Mouse (Mus musculus) gastrocnemius, adult 2 months (tissue): ENCODE results near the gene AA467197. TPM values are rescaled to one million over a fixed set of nuclear protein-coding genes. Genes with fewer than 3 reads are reported as not detected.

Experiments
- DNase-seq: peaks from one replicate; pipeline ENCODE4 v3.0.0; 2022
- H3K27ac ChIP-seq: fragments of 200-600 bp; 2 replicates; pipeline ENCODE4 v1.8.1; 2022; ENCODE audit warnings: mild to moderate bottlenecking
- H3K4me3 ChIP-seq: fragments of 200-600 bp; 2 replicates; pipeline ENCODE4 v1.8.1; 2022; ENCODE audit warnings: mild to moderate bottlenecking, moderate library complexity
- CTCF ChIP-seq: fragments of 200-600 bp; IDR thresholded peaks from 2 replicates; pipeline ENCODE4 v1.8.1; 2022; ENCODE audit warnings: antibody characterized with exemption, mild to moderate bottlenecking, moderate library complexity
- intact Hi-C: fragments of 180-260 bp; cut with DNase I; formaldehyde crosslinking; loops from one replicate; pipeline ENCODE4 v1.15.1; 2025
- total RNA-seq, 2 experiments: library from RNA; stranded (reverse); gene quantifications; 2 replicates each; pipeline ENCODE4 v1.2.3; 2021

AA467197 gene
- total RNA-seq, 2 experiments from 2014 or later, result 0.54 TPM; not detected in 1

DNA sequence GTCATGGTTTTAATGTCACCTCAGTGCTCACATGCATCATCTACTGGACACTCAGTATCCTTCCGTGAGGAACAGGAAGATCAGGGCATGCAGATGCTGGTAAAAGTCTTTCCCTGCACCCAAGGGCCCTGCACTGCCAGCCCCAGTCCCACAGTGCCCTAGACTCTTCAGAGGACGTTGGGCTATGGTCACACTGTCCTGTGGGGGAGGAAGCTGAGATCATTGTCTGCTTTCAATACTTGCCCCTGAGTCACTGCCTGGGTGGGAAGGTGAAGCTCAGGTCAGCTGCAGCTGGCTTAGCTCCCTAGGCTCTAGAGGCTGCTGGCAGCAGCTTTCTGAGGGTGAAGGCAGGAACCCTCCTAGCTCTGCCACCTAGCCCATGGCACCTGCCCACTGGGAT, 19.3 kb downstream of the AA467197 start:
- intact Hi-C loops, result no loop called here
- no peak overlapping the region for H3K27ac ChIP-seq
- DNase-seq, result no peak
- no peak overlapping the region for H3K4me3 ChIP-seq
- TF ChIP-seq CTCF, result no peak

DNA sequence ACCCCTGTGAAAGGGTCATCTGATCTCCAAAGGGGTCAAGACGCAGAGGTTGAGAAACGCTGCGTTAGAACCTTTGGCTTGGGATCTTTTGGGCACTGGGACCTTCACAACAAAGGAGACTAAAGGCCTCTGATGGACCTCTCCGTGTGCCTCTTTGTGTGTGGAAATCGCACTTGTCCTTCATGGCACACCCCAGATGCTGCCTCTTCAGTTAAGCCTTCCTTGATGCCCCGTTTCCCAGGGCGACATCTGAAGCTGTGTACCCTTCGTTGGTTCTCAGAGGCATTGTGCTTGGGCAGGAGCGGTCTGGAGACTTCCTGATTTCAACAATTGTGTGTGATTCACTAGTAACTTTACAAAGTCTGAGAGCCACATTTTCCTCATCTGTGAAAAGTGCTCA, 20.0 kb downstream of the AA467197 start:
- no peak overlapping the region for H3K4me3 ChIP-seq
- intact Hi-C loops, result no loop called here
- no peak for DNase-seq
- no peak overlapping the region for H3K27ac ChIP-seq
- TF ChIP-seq CTCF, result no peak

DNA sequence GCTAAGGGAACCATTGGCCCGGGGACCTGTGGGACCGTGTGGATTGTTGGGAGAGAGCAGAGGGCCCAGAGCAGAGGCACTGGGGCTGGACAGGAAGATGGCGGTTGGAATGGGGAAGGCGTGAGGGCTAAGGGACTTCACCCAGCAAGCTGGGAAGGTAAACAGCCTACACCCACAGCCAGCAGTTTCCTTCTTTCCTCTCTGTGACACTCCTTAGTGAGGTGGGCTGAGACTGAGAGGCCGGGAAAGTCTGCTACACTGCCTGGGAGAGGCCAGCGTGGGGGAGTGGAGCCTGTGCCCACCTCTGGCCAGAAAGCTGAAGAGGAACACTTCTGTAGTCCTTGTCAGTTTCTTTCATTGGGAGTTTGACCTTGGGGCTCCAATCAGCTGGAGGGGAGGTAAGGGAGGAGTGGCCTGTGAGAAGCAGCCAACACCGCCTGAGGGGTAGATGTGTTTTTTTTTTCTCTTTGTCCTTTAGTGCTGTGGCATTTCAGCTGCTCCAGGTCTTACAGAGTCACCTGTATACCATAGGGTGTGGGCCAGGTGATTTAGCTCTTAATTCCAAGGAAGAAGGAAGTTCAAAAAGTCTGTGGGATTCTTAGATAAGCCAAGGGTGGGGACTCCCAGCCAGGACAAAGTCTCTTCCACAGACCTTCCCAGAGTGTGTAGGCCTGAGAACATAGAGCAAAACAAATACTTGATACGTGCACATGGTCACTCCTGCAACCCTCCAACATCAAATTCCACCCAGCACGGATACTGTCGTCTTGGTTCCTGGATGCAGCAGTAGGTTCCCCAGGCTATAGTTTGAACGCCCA, 21.1 kb downstream of the AA467197 start:
- intact Hi-C loops, result no loop called here
- DNase-seq, result no peak
- no peak overlapping the region for H3K27ac ChIP-seq
- no peak overlapping the region for H3K4me3 ChIP-seq
- no peak for TF ChIP-seq CTCF

DNA sequence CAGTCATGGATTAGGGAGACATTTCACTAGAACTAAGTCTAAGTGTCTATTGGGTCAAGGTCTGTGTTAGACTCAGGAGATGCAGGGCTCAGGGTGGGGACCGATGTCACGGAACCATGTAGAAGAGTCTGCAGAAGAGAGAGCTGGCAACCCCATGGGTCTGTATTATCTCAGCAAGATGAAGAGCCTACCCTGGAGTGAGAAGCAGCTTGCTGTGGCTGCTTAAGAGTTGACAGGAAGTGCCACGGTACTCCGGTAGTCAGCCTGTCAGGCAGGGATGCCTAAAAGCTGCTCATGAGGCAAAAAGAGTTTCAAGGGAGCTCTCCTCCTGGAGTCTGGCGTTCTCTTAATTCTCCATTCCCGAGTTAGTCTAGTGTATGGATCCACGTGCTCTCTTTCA, 23.0 kb downstream of the AA467197 start:
- intact Hi-C loops, result loop anchor here (10.0 kb wide), 1 partner anchor 95 kb away; no protein-coding TSS in a partner anchor
- TF ChIP-seq CTCF, result no peak
- no peak overlapping the region for H3K4me3 ChIP-seq

DNA sequence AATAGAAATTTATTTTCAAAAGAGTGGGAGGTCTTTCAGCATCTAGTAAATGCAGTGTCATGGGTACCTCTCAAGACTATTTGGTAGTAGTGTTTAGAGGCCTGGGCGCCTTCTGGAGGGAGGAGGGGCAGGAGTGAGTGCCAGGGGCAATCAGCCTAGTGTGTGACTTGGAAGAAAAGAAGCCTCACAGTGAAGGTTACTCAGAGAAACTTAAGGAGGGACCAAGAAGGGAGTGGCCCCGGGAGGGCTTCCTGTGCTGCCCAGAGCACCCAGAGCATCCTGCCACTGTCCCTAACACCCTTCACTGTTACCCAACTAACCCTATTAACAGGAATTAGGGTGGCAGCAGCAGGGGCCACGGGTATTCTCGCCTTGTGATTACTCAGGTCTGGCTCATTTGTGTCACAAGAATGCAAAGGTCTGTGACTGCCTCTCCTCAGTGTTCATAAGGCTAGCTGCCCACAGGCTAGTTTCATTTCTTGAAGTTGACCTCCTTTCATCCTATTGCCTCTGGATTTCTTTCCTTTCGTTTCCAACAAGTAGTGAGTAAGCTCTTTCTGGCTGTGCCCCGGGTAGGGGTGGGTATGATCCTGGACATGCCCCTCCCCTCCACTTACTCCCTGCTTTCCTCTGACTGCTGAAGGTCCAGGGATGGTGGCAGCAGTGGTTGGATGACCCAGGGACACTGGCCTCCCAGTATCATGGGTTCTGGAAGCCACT, 28.6 kb downstream of the AA467197 start:
- peak; percentile 22 for DNase-seq
- H3K27ac ChIP-seq, result no peak overlapping the region
- no peak overlapping the region for H3K4me3 ChIP-seq
- intact Hi-C loops, result loop anchor here (10.0 kb wide), 1 partner anchor 89 kb away; no protein-coding TSS in a partner anchor
- TF ChIP-seq CTCF, result no peak

More for the DNA sequence above, 23.0 kb downstream of the AA467197 start:
- no peak overlapping the region for H3K27ac ChIP-seq
- no peak for DNase-seq

DNA sequence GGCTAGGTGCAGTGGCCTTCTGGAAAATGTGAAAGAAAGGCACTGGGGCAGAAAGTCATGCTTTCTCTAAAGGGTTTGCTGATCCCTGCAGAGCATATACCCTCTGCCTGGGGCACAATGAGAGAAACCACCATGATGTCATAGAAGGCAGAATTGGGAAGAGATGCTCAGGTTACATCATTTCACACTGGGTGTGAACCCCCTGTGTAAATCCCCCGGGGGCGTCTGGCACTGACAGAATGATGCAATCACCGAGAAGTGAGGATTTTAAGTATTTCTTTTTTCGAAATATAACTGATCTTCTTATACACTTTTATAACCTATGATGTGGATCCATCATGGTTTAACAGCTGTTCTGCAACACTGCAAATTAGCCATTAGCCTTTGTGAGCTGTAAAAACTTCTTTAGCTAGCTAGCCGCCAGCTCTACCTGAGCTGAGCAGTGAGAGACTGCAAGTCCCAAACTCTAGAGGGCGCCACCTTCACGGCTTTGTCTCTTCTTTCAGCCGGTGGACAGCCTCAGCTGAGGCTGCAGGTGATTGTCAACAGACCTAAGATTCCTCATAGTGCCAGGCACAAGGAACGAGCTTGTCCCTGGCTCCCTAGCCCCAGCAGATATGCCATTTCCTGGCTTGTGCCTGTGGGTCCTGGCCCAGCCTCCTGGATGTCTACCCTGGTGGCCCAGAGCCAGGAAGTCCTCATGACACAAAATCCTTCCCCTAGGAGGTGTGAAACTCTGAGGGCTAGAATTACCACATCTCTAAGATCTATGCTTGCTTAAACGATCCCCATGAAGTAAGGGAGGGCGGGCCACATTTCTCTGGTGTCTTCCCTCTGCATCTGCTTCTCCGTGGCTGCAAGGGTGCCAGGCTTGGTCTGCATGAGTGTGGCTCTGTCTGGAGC, 29.4 kb downstream of the AA467197 start:
- H3K27ac ChIP-seq, result no peak overlapping the region
- TF ChIP-seq CTCF, result peak; percentile 69
- intact Hi-C loops, result loop anchor here (10.0 kb wide), 1 partner anchor 89 kb away; no protein-coding TSS in a partner anchor
- peak; percentile 45 for DNase-seq
- H3K4me3 ChIP-seq, result no peak overlapping the region

DNA sequence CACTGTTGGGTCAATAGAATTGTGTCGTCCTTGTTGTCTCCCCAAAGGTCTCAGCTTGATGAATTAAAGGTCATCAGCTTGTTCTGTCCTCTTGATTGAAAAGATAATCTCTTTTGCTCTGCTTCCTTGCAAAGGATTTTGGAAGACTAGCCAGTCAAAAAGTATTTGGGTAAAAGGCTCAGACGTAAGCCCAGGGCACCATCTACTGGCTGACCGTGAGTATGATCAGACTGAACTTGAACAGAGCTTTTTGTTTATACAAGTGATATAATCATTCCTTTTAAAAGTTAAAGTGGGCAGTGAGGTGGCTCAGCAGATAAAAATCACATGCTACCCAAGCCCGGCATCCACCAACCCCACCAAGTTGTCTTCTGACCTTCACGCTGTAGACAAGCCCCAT, 31.1 kb downstream of the AA467197 start:
- peak; percentile 68 for TF ChIP-seq CTCF
- intact Hi-C loops, result loop anchor here (10.0 kb wide), 1 partner anchor 87 kb away; no protein-coding TSS in a partner anchor
- DNase-seq, result peak; percentile 27

DNA sequence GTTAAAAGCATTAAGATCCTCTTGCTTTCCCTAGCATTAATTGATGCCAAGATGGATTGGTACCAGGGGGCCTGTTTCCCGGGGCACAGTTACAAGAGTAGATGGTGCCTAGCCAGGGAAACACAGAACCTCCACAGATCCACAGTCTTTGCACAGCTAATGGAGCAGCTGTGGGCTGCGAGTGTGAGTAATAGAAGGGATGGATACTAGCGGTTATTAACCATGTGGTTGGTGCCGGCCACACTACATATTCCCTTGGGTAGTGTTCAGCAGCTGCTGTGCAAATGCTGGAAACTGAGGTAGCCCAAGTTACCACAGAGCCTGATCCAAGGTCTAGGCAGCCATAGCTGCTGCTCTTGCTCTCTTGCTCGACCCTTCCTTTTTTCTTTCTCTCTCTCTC, 34.9 kb downstream of the AA467197 start:
- intact Hi-C loops, result no loop called here
- DNase-seq, result no peak
- TF ChIP-seq CTCF, result no peak
- H3K27ac ChIP-seq, result no peak overlapping the region
- H3K4me3 ChIP-seq, result no peak overlapping the region

More for the DNA sequence above, 31.1 kb downstream of the AA467197 start:
- no peak overlapping the region for H3K4me3 ChIP-seq
- no peak overlapping the region for H3K27ac ChIP-seq

DNA sequence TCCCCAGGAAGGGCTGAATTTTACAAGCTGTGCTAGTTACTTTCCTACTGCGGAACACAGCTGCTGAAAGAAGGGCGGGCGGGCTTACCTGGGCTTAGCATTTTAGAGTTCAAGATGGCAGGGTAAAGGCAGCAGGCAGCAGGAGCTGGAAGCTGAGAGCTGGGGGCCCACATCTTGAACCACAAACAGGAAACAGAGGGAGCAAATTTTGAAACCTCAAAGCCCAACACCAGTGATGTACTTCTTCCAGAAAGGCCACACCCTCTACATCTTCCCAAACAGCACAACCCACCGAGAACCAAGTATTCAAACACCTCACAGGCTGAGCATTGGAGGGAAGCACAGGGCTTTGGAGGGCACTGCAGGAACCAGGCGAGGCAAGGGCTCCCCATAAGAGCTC, 36.1 kb downstream of the AA467197 start:
- no peak for TF ChIP-seq CTCF
- Histone ChIP-seq H3K27ac (no peak overlapping the region), H3K4me3 (no peak overlapping the region)
- no peak for DNase-seq
- intact Hi-C loops, result no loop called here

DNA sequence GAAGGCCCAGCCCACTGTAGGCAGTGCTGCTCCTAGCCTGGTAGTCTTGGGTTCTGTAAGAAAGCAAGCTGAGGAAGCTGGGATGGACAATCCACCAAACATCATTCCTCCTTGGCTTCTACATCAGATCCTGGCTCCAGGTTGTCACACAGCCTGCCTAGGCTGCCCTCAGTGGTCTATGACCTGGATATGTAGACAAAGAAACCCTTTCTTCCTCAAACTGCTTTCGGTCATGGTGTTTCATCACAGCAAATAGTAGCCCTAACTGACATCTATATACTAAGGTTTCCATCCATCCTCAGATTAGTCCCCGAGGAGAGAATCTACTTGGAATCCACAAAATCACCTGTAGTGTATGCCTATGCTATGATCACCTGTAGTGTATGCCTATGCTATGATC, 38.3 kb downstream of the AA467197 start:
- Histone ChIP-seq H3K27ac (no peak overlapping the region), H3K4me3 (no peak overlapping the region)
- DNase-seq, result no peak
- TF ChIP-seq CTCF, result no peak
- intact Hi-C loops, result no loop called here

DNA sequence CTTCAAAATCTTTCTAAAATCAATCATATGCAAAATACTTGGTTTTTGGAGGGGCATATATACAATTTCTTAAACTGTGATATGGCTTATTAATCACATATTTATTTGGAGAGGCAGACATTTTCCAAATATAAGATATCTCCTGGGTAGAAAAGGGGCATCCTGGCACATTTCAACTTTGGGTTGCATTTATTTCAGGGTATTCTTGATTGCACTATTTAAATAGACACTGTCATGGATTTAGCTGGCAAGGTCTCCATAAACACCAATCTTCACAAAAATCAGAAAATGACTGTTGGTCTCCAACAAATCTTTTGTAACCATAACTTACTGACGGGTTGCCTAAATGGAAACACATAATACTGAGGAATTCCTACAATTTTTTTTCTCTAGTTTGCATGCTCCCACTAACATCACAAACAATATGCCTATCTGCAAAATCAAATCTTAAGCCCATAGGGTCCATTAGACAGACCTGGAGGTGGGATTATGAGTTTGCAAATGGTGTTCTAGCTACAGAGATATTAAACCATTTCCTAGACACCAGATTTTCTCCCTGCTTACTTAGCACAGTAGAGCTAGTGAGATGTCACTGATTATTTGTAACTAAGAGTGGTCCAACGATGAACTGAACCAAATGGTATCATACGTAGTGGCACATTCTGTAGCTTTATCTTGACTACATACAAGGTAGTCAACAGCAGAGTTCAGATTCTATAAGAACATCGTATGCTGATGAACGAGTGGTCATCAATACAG, 44.8 kb downstream of the AA467197 start:
- intact Hi-C loops, result no loop called here
- H3K4me3 ChIP-seq, result no peak overlapping the region
- no peak overlapping the region for H3K27ac ChIP-seq
- TF ChIP-seq CTCF, result no peak
- no peak for DNase-seq

DNA sequence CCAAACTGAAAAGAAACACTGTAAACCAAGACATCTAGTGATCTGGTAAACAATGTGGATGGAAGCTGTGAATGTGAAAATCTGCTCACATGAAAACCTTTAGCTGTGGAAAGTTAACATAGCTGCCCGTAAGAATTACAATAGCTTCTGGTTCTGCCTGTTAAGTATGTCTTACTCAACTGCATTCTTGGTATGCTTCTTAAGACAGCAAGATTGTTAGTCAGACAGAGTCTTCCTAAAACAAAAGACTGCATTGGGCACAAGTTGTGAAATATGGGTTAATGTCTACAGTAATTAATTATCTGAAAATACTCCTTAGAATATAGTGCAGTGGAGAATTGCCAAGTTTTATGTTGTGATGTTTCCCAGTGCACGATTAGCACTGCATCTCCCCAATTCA, 45.7 kb downstream of the AA467197 start:
- intact Hi-C loops, result no loop called here
- no peak for DNase-seq
- no peak for TF ChIP-seq CTCF

More for the DNA sequence above, 45.7 kb downstream of the AA467197 start:
- no peak overlapping the region for H3K27ac ChIP-seq
- no peak overlapping the region for H3K4me3 ChIP-seq
